Mouse (Mus musculus) megakaryocyte progenitor cell, adult 5-6 weeks (primary cell): ENCODE measurements at regions not wholly inside any gene's neighbourhood (a gene's known extent, or its start where the extent isn't known, plus 50 kb on each side); places are given as distances from the start of the nearest gene placed in this dataset.

Source experiments
- ATAC-seq: replicated peaks from 2 replicates; pipeline ENCODE4 v1.8.0; 2016; ENCODE audit warnings: mild to moderate bottlenecking, moderate TSS enrichment, inconsistent platforms; ENCODE audit not compliant: poor library complexity

- no peak for ATAC-seq
These were observed 292.9 kb upstream of the Cobl start for GRCm38 (mm10) chr11:12757677-12758076.

GRCm38 (mm10) chr11:12750016-12750415 lies 285.3 kb upstream of the Cobl start:
- ATAC-seq: no peak

- no peak for ATAC-seq
These were observed 284.5 kb upstream of the Cobl start for GRCm38 (mm10) chr11:12749245-12749644.

DNA sequence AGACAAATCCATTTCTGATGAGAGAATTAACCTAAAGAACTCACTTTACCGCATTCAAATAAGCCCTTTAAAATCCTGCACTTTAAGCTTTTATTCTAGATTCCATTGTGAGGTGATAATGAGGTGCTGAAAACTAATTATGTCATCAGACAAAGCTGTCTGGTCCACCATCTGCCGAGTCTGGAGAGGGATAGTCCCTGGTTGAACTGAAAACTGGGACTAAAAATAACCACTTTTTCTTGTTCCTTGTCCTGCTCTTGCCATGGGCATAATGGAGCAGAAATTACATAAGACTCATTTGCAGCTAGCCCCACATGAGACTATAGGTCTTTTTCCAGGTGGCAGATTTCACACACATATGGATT lies 277.4 kb upstream of the Cobl start:
- no peak for ATAC-seq

DNA sequence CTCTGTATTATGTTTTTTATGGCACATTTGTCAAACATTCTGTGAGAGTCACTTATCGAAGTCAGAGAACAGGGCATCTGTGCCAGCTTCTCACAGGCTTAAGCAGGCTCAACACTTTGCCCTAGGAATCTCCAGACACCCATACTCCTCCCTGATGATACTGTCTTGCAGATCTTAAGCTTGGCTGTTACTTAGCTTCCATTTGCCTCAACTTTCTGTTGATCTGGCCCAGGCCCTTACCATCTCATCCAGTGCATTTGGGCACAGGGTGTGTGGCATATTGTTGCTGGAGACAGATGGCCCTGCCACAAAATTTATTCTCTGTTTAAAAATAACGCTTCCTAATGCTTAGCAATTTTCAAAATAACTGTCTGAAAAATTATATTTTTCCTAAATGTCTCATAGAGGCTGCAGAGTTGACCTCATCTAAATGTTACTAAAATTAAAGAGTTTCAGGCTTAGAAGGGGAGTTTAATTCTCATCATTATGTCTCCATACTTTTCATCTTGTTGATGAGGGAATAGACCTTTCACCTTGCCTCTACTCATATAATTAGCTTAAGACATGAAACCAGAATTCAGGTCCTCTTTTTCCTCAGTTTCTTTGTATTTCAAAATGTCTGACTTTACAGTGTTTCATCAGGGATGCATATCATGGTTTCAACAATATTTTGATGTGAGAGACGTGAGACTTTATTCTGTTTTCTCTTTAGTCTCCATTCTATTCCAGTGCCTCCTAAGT lies 276.8 kb upstream of the Cobl start:
- no peak for ATAC-seq

GRCm38 (mm10) chr11:12734274-12734673 lies 269.5 kb upstream of the Cobl start:
- no peak for ATAC-seq

DNA sequence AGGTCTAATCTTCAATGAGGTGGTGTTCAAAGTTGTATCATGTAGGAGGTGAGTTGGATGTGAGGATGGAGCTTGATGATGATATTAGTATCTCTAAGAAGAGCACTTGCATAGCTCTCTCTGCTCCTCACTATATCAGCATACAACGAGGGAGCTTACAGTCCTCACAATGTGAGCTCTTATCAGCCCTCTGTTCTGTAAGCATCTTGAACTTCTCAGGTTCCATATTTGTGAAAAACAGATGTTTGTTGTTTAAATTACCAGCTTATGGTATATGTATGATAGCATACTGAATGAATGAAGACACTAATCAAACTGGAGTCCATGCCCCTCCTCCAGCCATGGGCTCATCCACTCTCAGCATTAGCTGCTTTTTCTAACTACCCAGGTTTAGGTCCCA lies 262.5 kb upstream of the Cobl start:
- no peak for ATAC-seq

- no peak for ATAC-seq
These were observed 261.7 kb upstream of the Cobl start for GRCm38 (mm10) chr11:12726492-12726891.

- ATAC-seq: no peak
These were observed 257.6 kb upstream of the Cobl start for GRCm38 (mm10) chr11:12722320-12722719.

GRCm38 (mm10) chr11:12720169-12720568 lies 255.4 kb upstream of the Cobl start:
- no peak for ATAC-seq

- no peak for ATAC-seq
These were observed 231.6 kb upstream of the Cobl start for GRCm38 (mm10) chr11:12696321-12696720.

DNA sequence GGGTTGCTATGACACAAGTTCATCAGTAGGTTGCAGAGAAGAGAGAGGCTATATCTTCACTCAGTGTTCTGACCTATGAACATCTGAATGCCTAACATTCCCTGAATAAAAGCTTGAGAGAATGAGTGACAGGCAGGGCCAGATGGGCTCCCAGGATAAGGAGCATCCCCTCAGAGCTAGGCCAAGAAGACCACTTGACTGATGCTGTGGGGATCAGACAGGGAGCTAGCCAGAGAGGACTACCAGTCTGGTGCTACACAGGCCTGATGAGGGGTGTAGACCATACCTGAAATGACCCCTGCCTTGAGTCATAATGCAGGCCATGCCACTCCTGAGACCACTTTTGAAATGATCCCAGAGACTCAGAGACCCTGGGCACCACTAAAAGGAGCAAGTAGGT lies 228.1 kb upstream of the Cobl start:
- ATAC-seq: no peak

GRCm38 (mm10) chr11:12686717-12687116 lies 222.0 kb upstream of the Cobl start:
- ATAC-seq: no peak

DNA sequence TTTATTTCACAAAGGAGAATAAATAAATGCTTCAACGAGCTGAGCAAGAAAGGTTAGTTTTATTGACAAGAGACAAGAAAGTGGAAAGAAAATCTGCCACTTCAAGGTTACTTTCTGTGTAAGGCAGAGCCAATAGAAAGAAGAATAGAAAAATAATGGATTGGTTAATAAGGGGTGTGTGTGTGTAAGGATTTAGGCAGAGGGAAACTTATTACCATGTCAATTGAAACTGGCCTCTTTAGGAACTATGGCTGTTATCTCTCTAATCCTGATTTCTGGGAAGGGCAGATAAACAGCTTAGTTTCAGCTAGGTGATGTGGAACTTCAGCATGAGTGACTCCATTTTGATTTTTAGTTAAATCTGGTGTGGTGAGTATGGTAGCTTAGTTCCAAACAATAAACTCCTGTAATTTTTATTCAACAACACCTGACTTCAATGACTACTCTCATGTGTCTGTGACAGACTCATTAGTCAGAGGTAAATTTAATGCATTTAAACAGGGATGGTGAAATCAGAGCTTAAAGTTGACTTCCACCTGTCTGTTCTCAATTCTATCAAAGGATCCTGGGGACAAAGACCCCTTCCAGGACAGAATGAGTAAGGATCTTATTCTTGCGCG lies 197.2 kb upstream of the Cobl start:
- no peak for ATAC-seq

DNA sequence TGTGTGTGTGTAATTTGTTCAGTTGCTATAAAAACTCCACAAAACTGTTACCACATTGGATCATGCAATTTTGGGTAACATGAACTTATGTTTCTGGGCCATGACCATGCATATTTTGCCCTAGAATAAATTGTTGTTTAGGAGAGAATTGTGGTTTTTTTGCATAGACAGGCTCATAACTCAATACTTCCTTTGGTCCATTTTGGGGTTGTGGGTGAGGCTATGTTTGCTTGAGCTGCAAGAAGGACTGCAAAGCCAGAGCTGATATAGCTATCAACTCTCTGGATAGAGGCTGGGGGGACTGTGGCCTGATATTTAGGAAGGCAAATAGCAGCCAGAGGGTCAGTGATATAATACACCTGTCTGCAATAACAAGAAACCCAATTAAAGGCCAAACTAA lies 194.1 kb upstream of the Cobl start:
- peak; percentile 23; the same call in 1 of the 2 replicates for ATAC-seq

DNA sequence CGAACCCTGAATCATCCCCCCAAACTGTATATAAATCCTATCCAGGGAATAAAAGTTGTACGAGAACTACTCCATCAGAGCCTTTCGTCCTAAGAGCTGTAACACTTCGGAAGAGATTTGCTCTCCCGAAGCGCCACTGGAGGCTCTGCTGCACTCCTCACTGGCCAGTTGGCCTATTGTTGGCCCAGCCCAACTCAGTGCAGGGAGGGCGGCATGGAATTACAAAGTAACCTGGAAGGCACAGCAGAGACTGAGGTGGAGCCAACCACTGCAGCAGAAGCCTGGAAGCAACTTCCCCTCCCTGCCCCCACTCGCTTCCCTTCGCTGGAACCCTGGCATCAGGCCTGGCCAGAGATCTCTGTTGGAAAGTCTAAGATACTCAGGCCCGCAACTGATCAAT lies 191.7 kb upstream of the Cobl start:
- ATAC-seq: no peak
